Mouse (Mus musculus): ENCODE data around the gene Nedd9. TPM values are rescaled to one million over a fixed set of nuclear protein-coding genes. Genes with fewer than 3 reads are reported as not detected.

Gene Nedd9
- total and polyA plus RNA-seq, 2 experiments from 2014 or later: 7.8 to 19.7 TPM

GRCm38 (mm10) chr13:41328481-41328880 is 158.7 kb downstream of the Nedd9 start:
- no peak overlapping the region for H3K27ac ChIP-seq (ENCODE audit: low read depth, low read length)
- H3K27me3 ChIP-seq (ENCODE audit: insufficient read depth, low read length): no peaks in the 10 kb centered on the region
- DNase-seq (ENCODE audit: low spot score) (peak; percentile 26), ATAC-seq (ENCODE audit: low FRiP score) (no peak)
- no peaks in the 10 kb centered on the region for H3K4me1 ChIP-seq (ENCODE audit: insufficient read depth, low read length)
- H3K4me3 ChIP-seq (ENCODE audit: low read depth, low read length): no peak overlapping the region
- no peak overlapping the region for H3K9ac ChIP-seq (replicated peaks; ENCODE audit: low read length, poor library complexity, severe bottlenecking)
- H3K4me2 ChIP-seq (ENCODE audit: low read depth, low read length, poor library complexity, severe bottlenecking): no peak overlapping the region
- no peaks in the 10 kb centered on the region for H3K9me3 ChIP-seq (ENCODE audit: low read length)
- WGBS: 61% methylated on average over 2 of the region's 2 CpGs
- no peaks in the 10 kb centered on the region for H3K36me3 ChIP-seq (ENCODE audit: insufficient read depth, low read length)
- TF ChIP-seq CTCF (IDR thresholded peaks at IDR 0.05): no peak

DNA sequence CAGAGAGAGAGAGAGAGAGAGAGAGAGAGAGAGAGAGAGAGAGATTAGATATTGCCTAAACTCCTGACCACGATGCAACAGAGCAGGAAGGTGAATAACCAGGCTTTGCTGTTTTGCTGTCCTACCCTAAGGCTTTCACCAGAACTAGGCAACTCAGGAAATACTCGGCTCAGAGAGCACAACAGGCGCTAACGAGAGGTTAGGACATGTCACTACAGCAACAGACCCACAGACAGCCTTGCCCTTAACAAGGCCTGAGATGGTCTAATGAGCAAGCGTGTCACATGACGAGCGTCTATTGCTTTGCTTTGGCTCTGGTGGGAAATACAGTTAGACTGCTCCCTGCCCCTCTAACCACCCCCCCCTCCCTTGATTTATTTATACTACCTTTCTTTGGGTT is 159.6 kb downstream of the Nedd9 start:
- no peak overlapping the region for H3K27ac ChIP-seq (ENCODE audit: low read depth, low read length)
- no peak overlapping the region for H3K4me3 ChIP-seq (ENCODE audit: low read depth, low read length)
- H3K36me3 ChIP-seq (ENCODE audit: insufficient read depth, low read length): no peaks in the 10 kb centered on the region
- no peaks in the 10 kb centered on the region for H3K4me1 ChIP-seq (ENCODE audit: insufficient read depth, low read length)
- no peak overlapping the region for H3K4me2 ChIP-seq (ENCODE audit: low read depth, low read length, poor library complexity, severe bottlenecking)
- no peaks in the 10 kb centered on the region for H3K27me3 ChIP-seq (ENCODE audit: insufficient read depth, low read length)
- WGBS: 72% methylated on average over 7 of the region's 7 CpGs
- H3K9ac ChIP-seq (replicated peaks; ENCODE audit: low read length, poor library complexity, severe bottlenecking): no peak overlapping the region
- no peaks in the 10 kb centered on the region for H3K9me3 ChIP-seq (ENCODE audit: low read length)
- TF ChIP-seq CTCF (IDR thresholded peaks at IDR 0.05): no peak
- ATAC-seq (ENCODE audit: low FRiP score) (no peak), DNase-seq (ENCODE audit: low spot score) (no peak)

DNA sequence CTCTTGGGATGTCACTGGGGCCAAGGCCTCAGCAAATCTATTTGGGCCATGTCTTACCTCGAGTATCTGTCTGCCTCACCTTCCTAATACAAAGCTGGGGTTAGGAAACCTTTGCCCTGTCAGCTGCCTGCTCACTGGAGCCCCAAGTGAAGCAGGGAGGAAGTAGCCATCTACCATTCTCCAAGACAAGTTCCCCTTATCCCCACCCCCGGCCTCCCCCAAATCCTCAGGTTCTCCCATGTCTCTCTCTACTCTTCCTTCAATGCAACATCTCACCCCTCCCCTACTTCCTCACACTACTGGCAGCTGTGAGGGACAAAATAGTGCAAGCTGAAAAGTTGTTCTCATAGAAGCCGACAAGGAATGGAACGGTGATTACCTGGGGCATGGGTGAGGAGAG is 161.0 kb downstream of the Nedd9 start:
- DNase-seq (ENCODE audit: low spot score) (no peak), ATAC-seq (ENCODE audit: low FRiP score) (no peak)
- WGBS: 89% methylated on average over 4 of the region's 4 CpGs
- no peak overlapping the region for H3K27ac ChIP-seq (ENCODE audit: low read depth, low read length)
- no peaks in the 10 kb centered on the region for H3K9me3 ChIP-seq (ENCODE audit: low read length)
- H3K4me2 ChIP-seq (ENCODE audit: low read depth, low read length, poor library complexity, severe bottlenecking): no peak overlapping the region
- H3K4me3 ChIP-seq (ENCODE audit: low read depth, low read length): no peak overlapping the region
- H3K27me3 ChIP-seq (ENCODE audit: insufficient read depth, low read length): no peaks in the 10 kb centered on the region
- H3K36me3 ChIP-seq (ENCODE audit: insufficient read depth, low read length): no peaks in the 10 kb centered on the region
- TF ChIP-seq CTCF (IDR thresholded peaks at IDR 0.05): no peak
- H3K9ac ChIP-seq (replicated peaks; ENCODE audit: low read length, poor library complexity, severe bottlenecking): no peak overlapping the region
- H3K4me1 ChIP-seq (ENCODE audit: insufficient read depth, low read length): no peaks in the 10 kb centered on the region

GRCm38 (mm10) chr13:41325346-41325745 is 161.8 kb downstream of the Nedd9 start:
- no peaks in the 10 kb centered on the region for H3K4me1 ChIP-seq (ENCODE audit: insufficient read depth, low read length)
- no peak overlapping the region for H3K27ac ChIP-seq (ENCODE audit: low read depth, low read length)
- H3K27me3 ChIP-seq (ENCODE audit: insufficient read depth, low read length): no peaks in the 10 kb centered on the region
- no peaks in the 10 kb centered on the region for H3K9me3 ChIP-seq (ENCODE audit: low read length)
- no peak overlapping the region for H3K4me2 ChIP-seq (ENCODE audit: low read depth, low read length, poor library complexity, severe bottlenecking)
- H3K36me3 ChIP-seq (ENCODE audit: insufficient read depth, low read length): no peaks in the 10 kb centered on the region
- no peak overlapping the region for H3K9ac ChIP-seq (replicated peaks; ENCODE audit: low read length, poor library complexity, severe bottlenecking)
- 77% methylated on average over 4 of the region's 4 CpGs for WGBS
- DNase-seq (ENCODE audit: low spot score): no peak
- no peak for TF ChIP-seq CTCF (IDR thresholded peaks at IDR 0.05)
- no peak for ATAC-seq (ENCODE audit: low FRiP score)
- no peak overlapping the region for H3K4me3 ChIP-seq (ENCODE audit: low read depth, low read length)

- no peaks in the 10 kb centered on the region for H3K9me3 ChIP-seq (ENCODE audit: low read length)
Observed at GRCm38 (mm10) chr13:41324631-41325030, 162.5 kb downstream of the Nedd9 start.

GRCm38 (mm10) chr13:41321433-41321832 is 165.7 kb downstream of the Nedd9 start:
- H3K4me2 ChIP-seq (ENCODE audit: low read depth, low read length, poor library complexity, severe bottlenecking): no peak overlapping the region
- peaks cover 9% of the 10 kb centered on the region for H3K36me3 ChIP-seq (ENCODE audit: insufficient read depth, low read length)
- 76% methylated on average over 3 of the region's 3 CpGs for WGBS
- DNase-seq (ENCODE audit: low spot score) (peak; percentile 10), ATAC-seq (ENCODE audit: low FRiP score) (no peak)
- no peak overlapping the region for H3K4me3 ChIP-seq (ENCODE audit: low read depth, low read length)
- H3K9ac ChIP-seq (replicated peaks; ENCODE audit: low read length, poor library complexity, severe bottlenecking): no peak overlapping the region
- H3K9me3 ChIP-seq (ENCODE audit: low read length): no peaks in the 10 kb centered on the region
- TF ChIP-seq CTCF (IDR thresholded peaks at IDR 0.05): no peak
- no peaks in the 10 kb centered on the region for H3K27me3 ChIP-seq (ENCODE audit: insufficient read depth, low read length)
- peak overlapping the region; percentile 21 for H3K27ac ChIP-seq (ENCODE audit: low read depth, low read length)
- no peaks in the 10 kb centered on the region for H3K4me1 ChIP-seq (ENCODE audit: insufficient read depth, low read length)

More at GRCm38 (mm10) chr13:41324631-41325030, 162.5 kb downstream of the Nedd9 start:
- Histone ChIP-seq H3K27me3 (ENCODE audit: insufficient read depth, low read length) (no peaks in the 10 kb centered on the region), H3K4me3 (ENCODE audit: low read depth, low read length) (no peak overlapping the region), H3K4me1 (ENCODE audit: insufficient read depth, low read length) (no peaks in the 10 kb centered on the region), H3K4me2 (ENCODE audit: low read depth, low read length, poor library complexity, severe bottlenecking) (no peak overlapping the region), H3K36me3 (ENCODE audit: insufficient read depth, low read length) (no peaks in the 10 kb centered on the region), H3K9ac (replicated peaks; ENCODE audit: low read length, poor library complexity, severe bottlenecking) (no peak overlapping the region), H3K27ac (ENCODE audit: low read depth, low read length) (no peak overlapping the region)
- TF ChIP-seq CTCF (IDR thresholded peaks at IDR 0.05): no peak
- no peak for ATAC-seq (ENCODE audit: low FRiP score)
- 90% methylated on average over 4 of the region's 4 CpGs for WGBS
- no peak for DNase-seq (ENCODE audit: low spot score)
